Mouse (Mus musculus): ENCODE results near the gene Dpf3. TPM values are rescaled to one million over a fixed set of nuclear protein-coding genes. Genes with fewer than 3 reads are reported as not detected.

Dpf3 gene
- total RNA-seq, 2 experiments from 2014 or later: 20.7 to 26.0 TPM

DNA sequence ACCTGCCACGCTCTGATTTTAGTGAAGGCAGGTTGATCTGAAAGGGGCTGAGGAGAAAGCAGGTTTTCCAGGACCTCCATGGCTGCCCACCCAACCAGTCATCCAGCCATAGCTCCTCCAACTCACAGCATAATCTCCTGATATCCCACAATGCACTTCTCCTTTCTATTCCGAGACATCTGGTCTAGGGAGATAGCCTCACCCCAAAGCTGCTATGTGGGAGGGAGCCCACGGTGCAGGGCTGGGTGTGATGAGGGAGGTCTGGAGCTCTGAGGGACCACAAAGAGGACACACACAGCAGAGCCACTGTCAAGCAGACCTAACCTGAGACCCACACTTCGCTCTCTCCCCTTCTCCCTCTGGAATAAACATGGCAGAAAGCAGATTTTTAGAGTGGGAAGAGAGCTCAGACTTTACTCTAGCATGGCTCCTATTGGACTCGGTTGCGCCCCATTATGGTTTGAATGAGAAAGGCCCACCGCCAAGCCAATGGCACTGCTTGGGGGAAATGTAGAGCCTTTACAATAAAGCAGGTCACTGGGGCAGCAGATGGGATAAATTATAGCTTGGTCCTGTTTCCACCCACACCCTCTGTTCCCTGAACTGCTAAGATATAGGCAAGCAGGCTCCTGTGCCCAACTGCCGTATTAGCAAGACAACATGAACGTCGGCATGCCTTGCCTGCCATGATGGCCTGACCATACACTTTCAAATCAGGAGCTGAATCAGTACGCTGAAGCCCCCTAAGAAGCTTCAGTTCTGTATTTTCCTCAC lies 178.3 kb downstream of the Dpf3 start:
- intact Hi-C loops (cut with DNase I): no loop called here
- DNase-seq: no peak

GRCm38 (mm10) chr12:83308627-83309026 lies 178.9 kb downstream of the Dpf3 start:
- DNase-seq: no peak
- intact Hi-C loops (cut with DNase I): no loop called here

GRCm38 (mm10) chr12:83303221-83303620 lies 184.3 kb downstream of the Dpf3 start:
- intact Hi-C loops (cut with DNase I): no loop called here
- DNase-seq: peak in 1 of 2 experiments; percentile 31

GRCm38 (mm10) chr12:83302320-83303153 lies 185.0 kb downstream of the Dpf3 start:
- intact Hi-C loops (cut with DNase I): no loop called here
- peak; percentile 35 to 45 for DNase-seq

GRCm38 (mm10) chr12:83301616-83302319 lies 185.7 kb downstream of the Dpf3 start:
- intact Hi-C loops (cut with DNase I): no loop called here
- DNase-seq: peak in 1 of 2 experiments; percentile 26

DNA sequence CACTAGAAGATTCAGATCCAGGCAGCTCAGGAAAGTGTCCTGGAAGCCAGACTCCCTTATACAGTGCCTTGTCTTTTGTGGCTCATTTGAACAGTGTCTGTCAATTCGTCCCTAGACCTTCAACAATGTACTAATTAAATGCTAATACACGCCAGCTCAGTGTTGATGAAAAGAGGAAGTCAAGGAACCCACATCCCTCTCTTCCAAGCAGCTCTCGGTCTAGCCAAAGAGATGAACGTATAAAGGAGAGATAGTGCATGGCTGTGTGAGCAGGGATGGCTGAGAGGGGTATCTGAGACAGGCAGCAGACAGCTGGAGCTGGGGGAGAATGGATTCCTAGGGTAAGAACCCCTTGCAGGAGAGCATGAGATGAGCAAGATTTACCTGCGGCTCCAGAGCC lies 189.2 kb downstream of the Dpf3 start:
- DNase-seq: no peak
- intact Hi-C loops (cut with DNase I): no loop called here

GRCm38 (mm10) chr12:83295031-83295430 lies 192.5 kb downstream of the Dpf3 start:
- intact Hi-C loops (cut with DNase I): no loop called here

GRCm38 (mm10) chr12:83291915-83292314 lies 195.6 kb downstream of the Dpf3 start:
- intact Hi-C loops (cut with DNase I): no loop called here
- no peak for DNase-seq

More at GRCm38 (mm10) chr12:83295031-83295430, 192.5 kb downstream of the Dpf3 start:
- no peak for DNase-seq

DNA sequence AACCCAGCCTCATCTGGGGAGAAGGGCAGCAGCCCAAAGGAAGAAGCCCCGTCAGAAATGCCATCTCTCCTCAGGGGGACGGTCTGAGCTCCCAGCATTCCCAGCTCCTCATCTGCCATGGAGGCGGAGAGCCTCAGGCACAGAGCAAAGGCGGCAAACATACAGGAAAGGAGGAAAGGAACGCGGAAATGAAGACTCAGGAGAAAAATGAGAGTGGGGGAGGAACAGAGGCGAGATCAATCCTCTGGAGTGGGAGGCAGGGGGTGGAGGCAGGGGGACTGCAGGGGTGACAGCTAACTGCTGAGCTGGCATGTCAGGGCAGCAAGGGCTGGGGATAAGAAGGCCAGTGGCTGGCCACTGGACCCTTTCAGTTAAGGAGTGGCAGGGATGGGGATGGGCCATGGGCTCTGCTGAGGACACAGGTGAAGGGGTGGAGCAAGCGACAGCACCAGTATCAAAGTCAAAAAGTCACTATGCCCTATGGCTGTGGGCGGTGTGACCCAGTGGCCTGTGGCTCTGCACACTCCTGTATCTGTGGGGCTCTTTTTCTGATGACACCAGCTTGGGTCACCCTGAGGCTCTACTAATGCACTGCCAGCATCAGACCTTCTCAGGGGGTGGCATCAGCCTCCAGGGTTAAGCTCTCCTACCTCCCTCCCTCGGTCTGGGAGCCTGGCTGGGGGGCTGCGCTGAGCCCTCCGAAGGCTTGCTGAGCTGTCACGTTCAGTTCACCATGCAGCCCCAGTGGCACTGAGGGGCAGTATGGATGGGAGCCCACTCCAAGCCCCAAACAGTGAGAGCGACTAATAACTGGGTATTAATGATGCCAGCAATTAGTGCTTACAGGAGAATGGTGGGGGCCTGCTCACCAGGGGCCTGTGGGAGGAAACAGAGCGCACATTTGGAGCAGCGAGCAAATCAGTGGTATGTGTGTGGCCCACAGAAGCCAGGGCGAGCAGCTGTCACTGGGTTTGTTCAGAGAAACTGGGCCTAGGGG lies 200.7 kb downstream of the Dpf3 start:
- intact Hi-C loops (cut with DNase I): no loop called here

DNA sequence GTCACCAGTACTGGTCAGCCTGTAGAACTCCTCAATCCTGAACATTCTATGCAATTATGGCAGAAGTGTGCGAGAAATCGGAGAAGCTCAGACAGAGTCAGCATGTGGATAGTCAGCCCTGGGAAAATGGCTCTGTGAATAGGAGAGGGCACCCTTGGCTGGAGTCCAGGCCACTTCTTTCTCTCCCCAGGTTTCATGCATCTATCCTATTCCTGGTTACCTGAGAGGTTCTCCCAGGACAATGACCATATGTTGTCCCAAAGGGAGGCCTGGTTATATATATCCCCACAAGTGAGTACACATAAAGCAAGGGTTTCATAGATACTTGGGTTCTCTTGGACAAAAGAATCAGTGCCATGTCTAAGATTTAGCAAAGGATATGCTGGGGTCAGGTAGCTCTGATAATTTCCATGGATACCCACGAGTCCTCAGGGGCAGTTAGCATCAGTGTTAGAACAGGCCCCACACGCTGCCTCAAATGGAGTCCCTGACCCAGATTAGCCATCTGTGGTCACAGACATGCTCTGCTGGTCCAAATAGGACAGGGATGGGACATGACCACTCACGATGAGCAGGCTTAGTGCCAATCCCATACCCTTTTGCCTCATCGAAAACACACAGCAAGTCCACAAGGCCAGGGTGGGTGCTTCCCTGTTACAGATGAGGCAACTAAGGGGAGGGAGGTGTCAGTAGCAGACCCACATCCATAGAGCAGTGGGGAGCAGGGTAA lies 203.8 kb downstream of the Dpf3 start:
- intact Hi-C loops (cut with DNase I): no loop called here
- no peak for DNase-seq

More for the DNA sequence above, 200.7 kb downstream of the Dpf3 start:
- DNase-seq: no peak

DNA sequence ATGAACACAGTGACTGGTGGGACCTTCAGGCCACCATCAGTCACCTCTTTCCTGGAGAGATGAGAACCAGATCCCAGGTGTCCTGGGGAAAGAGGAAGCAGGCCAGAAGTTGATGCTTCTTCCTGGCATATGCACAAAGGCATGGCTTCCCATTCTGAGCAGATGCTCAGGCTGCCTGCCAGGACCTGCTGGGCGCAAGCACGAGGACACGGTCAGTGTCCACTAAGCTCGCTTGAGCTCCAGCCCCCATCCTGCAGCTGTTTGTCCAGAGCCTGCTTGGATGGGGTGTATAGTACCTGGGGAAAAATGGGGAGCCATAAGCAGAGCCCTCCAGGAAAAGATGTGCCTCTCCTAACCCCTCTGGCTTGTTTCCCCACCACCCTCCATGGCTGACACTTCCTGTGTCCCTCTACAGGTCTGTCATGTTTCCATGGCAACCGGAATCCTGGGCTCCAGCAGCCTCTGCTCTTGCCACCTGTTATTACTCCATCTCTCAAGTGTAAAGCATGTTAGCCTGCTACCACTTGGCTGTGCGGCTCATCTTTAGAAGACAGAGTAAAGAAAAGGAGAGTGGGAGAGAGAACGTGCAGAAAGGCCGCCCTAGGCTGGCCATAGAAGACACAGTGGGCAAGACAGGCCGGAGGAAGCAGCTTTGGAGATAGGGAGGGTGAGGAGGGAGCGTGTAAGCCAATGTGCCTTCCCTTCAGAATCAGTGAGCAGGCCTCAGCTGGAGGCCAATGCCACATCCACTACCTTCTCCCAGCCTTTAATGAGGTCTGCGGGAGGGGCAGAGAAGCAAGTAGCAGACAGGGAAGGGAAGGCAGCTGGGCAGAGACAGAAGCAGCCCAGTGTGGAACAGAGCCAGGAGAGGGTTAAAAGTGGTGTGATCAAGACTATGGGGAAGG lies 209.7 kb downstream of the Dpf3 start:
- intact Hi-C loops (cut with DNase I): no loop called here
- peak in 1 of 2 experiments; percentile 13 for DNase-seq

- DNase-seq: peak in 1 of 2 experiments; percentile 5
These were observed 216.3 kb downstream of the Dpf3 start for GRCm38 (mm10) chr12:83271215-83271614.

DNA sequence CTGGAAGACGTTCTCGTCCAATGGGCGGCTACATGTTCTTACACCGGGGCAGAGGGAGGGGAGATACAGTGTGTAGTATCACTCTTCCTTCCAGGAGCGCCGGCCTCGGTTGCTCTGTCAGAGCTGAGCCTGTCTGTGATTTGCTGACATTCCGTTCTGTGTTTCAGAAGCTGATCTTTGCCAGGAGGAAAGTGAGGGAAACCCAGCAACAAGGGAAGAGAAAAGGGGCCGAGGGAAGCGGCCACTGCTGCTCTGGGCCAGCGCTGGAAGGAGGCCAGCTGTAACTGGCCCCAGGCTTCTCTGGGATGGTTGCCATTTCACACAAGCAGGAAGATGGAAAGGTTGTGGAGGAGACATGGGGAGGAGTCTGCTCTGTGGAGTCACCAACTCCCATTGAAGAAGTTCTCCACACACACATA lies 219.0 kb downstream of the Dpf3 start:
- intact Hi-C loops (cut with DNase I): no loop called here
- peak; percentile 71 to 82 for DNase-seq

More at GRCm38 (mm10) chr12:83271215-83271614, 216.3 kb downstream of the Dpf3 start:
- intact Hi-C loops (cut with DNase I): no loop called here

DNA sequence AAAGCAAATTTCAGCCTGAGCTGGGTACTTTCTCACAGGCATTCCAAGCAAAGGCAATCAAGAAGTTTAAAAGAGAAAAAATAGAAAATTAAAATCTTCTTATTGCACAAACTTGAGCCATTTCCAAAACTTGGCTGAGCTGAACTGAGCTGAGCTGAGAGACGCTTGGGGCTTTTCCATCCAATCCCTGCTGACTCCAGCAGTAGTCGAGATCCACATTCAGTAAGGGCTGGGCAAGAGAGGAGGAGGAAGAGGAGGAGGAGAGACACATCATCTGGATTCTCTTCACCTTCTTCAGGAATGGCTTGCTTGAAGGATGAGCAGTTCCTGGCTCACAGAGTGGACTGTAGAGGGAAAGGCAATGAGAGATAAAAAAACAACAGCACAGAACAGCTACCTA lies 227.0 kb downstream of the Dpf3 start:
- intact Hi-C loops (cut with DNase I): no loop called here
- no peak for DNase-seq

DNA sequence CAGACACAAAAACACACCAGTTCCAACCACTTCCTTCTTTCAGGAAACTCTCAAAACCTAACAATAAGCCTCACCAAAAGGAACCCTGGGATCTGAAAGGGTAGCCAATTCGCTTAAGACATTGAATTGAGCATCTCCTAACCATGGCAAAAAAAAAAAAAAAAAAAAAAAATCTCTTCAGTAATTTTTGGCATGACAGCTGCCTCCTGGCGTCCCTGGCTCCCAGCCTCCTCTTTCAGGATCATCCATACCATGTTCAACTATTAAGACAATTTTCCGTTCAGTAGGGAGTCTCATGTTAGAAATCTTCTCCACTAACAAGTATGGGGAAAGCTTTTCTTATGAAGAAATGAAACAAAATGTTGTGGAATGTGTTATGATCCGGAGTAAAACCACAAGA lies 233.1 kb downstream of the Dpf3 start:
- no peak for DNase-seq
- intact Hi-C loops (cut with DNase I): no loop called here

GRCm38 (mm10) chr12:83249066-83249465 lies 238.4 kb downstream of the Dpf3 start:
- intact Hi-C loops (cut with DNase I): no loop called here
- no peak for DNase-seq

- intact Hi-C loops (cut with DNase I): no loop called here
- DNase-seq: no peak
These were observed 238.9 kb downstream of the Dpf3 start for GRCm38 (mm10) chr12:83248636-83249035.

GRCm38 (mm10) chr12:83247669-83248068 lies 239.8 kb downstream of the Dpf3 start:
- peak; percentile 22 to 50 for DNase-seq
- intact Hi-C loops (cut with DNase I): no loop called here
